Mouse (Mus musculus) G1E (cell line): ENCODE measurements around the gene Cbln3. TPM values are rescaled to one million over a fixed set of nuclear protein-coding genes. Genes with fewer than 3 reads are reported as not detected.

ENCODE experiments used
- ATAC-seq: 2 replicates; pipeline ENCODE4 v1.8.0; 2016; ENCODE audit warnings: mild to moderate bottlenecking; ENCODE audit not compliant: insufficient number of reproducible peaks, poor library complexity, low FRiP score, severe bottlenecking; ENCODE audit errors: extremely low read depth
- DNase-seq: peaks from one replicate; pipeline ENCODE4 v3.0.0; 2012; ENCODE audit warnings: low spot score
- H3K27me3 ChIP-seq: 2 replicates; pipeline ENCODE4 v1.6.1; 2012; ENCODE audit warnings: mild to moderate bottlenecking, low read length, inconsistent platforms; ENCODE audit not compliant: insufficient read depth
- H3K36me3 ChIP-seq: replicated peaks from 2 replicates; pipeline ENCODE3; 2012; ENCODE audit warnings: mild to moderate bottlenecking, inconsistent platforms
- H3K4me1 ChIP-seq: 2 replicates; pipeline ENCODE4 v1.6.1; 2012; ENCODE audit warnings: low read depth, low read length, inconsistent platforms, mixed read lengths; ENCODE audit not compliant: insufficient read depth
- H3K4me3 ChIP-seq: 2 replicates; pipeline ENCODE4 v1.5.1; 2012; ENCODE audit warnings: low read depth, mild to moderate bottlenecking, inconsistent platforms, low read length, moderate library complexity, mixed read lengths
- H3K9me3 ChIP-seq: replicated peaks from 2 replicates; pipeline ENCODE4 v1.6.1; 2012; ENCODE audit warnings: inconsistent platforms
- CTCF ChIP-seq: IDR thresholded peaks from 2 replicates; pipeline ENCODE4 v1.5.1; 2012; ENCODE audit warnings: low read depth, low read length, inconsistent platforms, mixed read lengths
- GATA1 ChIP-seq: IDR thresholded peaks from 2 replicates; pipeline ENCODE4 v1.6.1; 2012; ENCODE audit warnings: borderline replicate concordance, low read length, inconsistent platforms, mixed read lengths
- GATA2 ChIP-seq: IDR thresholded peaks from 2 replicates; pipeline ENCODE4 v1.6.1; 2012; ENCODE audit warnings: low read depth, low read length, inconsistent platforms, borderline replicate concordance
- POLR2AphosphoS5 ChIP-seq: IDR thresholded peaks from 2 replicates; pipeline ENCODE4 v1.6.1; 2012; ENCODE audit warnings: low read depth, low read length, inconsistent platforms; ENCODE audit not compliant: insufficient replicate concordance
- TAL1 ChIP-seq: conservative IDR thresholded peaks from 2 replicates; pipeline ENCODE4 v1.6.1; 2012; ENCODE audit warnings: low read depth, low read length, inconsistent platforms, mixed read lengths
- polyA plus RNA-seq: library from polyadenylated mRNA; stranded (reverse); fragments of >175 nt; gene quantifications from 2 replicates; pipeline ENCODE4 v1.2.3, GENCODE M21; 2012
- total RNA-seq, 2 experiments: library from RNA; stranded (forward) in 1 of 2; stranded (reverse) in 1 of 2; fragments of 200-1000 nt in 1 of 2; fragments of >200 nt in 1 of 2; fragmentation: Nextera tagmentation in 1 of 2; gene quantifications; 2 replicates each; pipeline ENCODE4 v1.2.3; 2014 to 2017

The Cbln3 gene
- total and polyA plus RNA-seq, 3 experiments: 0.35 to 0.66 (median 0.53) TPM

DNA sequence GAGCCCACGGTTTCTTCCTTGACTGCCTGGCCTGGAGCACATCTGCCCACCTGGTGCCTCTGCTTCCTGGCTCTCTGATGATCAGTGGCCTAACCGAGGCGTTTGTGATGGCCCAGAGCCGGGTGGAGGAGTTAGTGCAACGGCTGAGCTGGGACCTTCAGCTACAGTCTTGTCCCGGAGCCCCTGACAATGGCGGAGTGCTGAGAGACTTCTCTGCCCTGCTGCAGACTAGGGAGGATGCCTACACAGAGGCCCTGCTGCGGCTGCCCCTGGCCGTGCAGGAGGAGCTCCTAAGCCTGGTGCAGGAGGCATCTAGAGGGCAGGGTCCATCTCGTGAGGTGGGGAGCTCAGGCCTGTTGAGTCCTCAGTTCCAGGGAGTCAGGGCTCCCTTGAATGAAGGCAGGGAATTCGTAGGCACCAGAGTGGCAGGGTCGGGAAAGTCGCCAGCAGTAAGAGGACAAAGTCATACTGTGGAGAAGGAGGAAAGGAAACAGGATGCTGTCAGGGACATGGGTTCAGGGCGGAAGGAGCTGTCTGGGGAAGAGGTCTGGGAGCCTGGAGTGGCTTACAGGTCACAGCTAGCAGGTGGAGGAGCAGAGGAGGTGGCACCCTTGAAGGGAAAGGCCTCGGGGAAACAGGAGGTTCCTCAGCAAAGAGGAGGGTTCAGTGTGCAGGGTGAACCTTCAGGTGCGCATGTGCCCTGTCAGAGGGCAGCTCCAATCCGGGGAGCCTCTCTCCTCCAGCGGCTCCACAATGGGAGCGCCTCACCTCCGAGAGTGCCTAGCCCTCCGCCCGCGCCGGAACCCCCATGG, 2.6 kb upstream of the Cbln3 start:
- Histone ChIP-seq H3K4me3 (peak overlapping the region; percentile 75; the same call in 1 of the 2 replicates), H3K36me3 (peaks cover 62% of the 10 kb centered on the region), H3K4me1 (peaks cover 68% of the 10 kb centered on the region), H3K27me3 (peaks cover 2% of the 10 kb centered on the region; the same call in 1 of the 2 replicates), H3K9me3 (no peaks in the 10 kb centered on the region)
- TF ChIP-seq GATA2 (no peak), GATA1 (no peak), POLR2AphosphoS5 (no peak), TAL1 (no peak), CTCF (no peak)
- DNase-seq (no peak), ATAC-seq (no peak)

GRCm38 (mm10) chr14:55885791-55886271, 1.6 kb upstream of the Cbln3 start:
- DNase-seq (peak; percentile 76), ATAC-seq (0 out of 2 replicates have a peak, but pooled peaks have one; percentile 36)
- Histone ChIP-seq H3K9me3 (no peaks in the 10 kb centered on the region), H3K4me1 (peaks cover 72% of the 10 kb centered on the region), H3K36me3 (peaks cover 52% of the 10 kb centered on the region), H3K27me3 (peaks cover 2% of the 10 kb centered on the region; the same call in 1 of the 2 replicates), H3K4me3 (peak overlapping the region; percentile 75)
- TF ChIP-seq CTCF (no peak), GATA1 (no peak), TAL1 (no peak)

GRCm38 (mm10) chr14:55885114-55885790, 1.1 kb upstream of the Cbln3 start:
- peak; percentile 33 for DNase-seq
- Histone ChIP-seq H3K4me3 (peak overlapping the region; percentile 75), H3K36me3 (peaks cover 47% of the 10 kb centered on the region), H3K4me1 (peaks cover 71% of the 10 kb centered on the region), H3K9me3 (no peaks in the 10 kb centered on the region), H3K27me3 (peaks cover 2% of the 10 kb centered on the region; the same call in 1 of the 2 replicates)
- no peak for ATAC-seq
- TF ChIP-seq GATA1 (no peak), POLR2AphosphoS5 (no peak), TAL1 (no peak), GATA2 (no peak)

DNA sequence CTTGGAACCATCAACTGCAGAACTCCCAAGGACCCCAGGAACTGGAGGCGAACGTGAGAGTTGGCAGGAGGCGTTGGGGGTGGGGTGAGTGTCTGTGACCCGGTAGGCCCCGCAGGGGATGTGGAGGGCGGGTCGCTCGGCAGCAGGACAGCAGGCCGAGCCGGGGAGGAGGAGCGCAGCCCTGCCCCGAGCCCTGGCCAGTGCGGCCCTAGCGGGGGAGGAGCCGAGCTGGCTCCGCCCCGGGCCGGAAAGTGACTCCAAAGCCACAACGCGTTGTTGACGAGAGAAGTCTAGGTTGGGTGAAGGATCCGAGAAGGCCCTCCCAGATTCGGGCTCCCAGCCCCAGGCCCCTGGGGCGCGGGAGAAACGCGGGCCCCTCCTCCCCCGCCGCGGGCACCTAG, 521 bp upstream of the Cbln3 start, which contains the start of gene Khnyn:
TSS of gene Khnyn (plus strand) at position 235 of the 401 bp plus-strand sequence.
- ATAC-seq (peak; percentile 82), DNase-seq (peak; percentile 97)
- H3K27me3 ChIP-seq: peaks cover 2% of the 10 kb centered on the region; the same call in 1 of the 2 replicates
- peak within 1 kb of the TSS; percentile 75 for H3K4me3 ChIP-seq
- peaks cover 41% of the 10 kb centered on the region for H3K36me3 ChIP-seq
- H3K9me3 ChIP-seq: no peaks in the 10 kb centered on the region
- TF ChIP-seq CTCF (no peak), POLR2AphosphoS5 (no peak), GATA1 (no peak), GATA2 (no peak), TAL1 (no peak)
- peaks cover 73% of the 10 kb centered on the region for H3K4me1 ChIP-seq

GRCm38 (mm10) chr14:55883663-55884062, 529 bp downstream of the Cbln3 start:
- Histone ChIP-seq H3K36me3 (peaks cover 31% of the 10 kb centered on the region), H3K4me3 (peak overlapping the region; percentile 75; the same call in 1 of the 2 replicates), H3K9me3 (no peaks in the 10 kb centered on the region), H3K4me1 (peaks cover 73% of the 10 kb centered on the region), H3K27me3 (peaks cover 2% of the 10 kb centered on the region; the same call in 1 of the 2 replicates)
- no peak for DNase-seq
- no peak for ATAC-seq
- TF ChIP-seq GATA1 (no peak), TAL1 (no peak), GATA2 (no peak), CTCF (no peak), POLR2AphosphoS5 (no peak)

GRCm38 (mm10) chr14:55883149-55883661, 987 bp downstream of the Cbln3 start:
- peaks cover 76% of the 10 kb centered on the region for H3K4me1 ChIP-seq
- peaks cover 27% of the 10 kb centered on the region for H3K36me3 ChIP-seq
- H3K27me3 ChIP-seq: peaks cover 2% of the 10 kb centered on the region; the same call in 1 of the 2 replicates
- ATAC-seq (no peak), DNase-seq (no peak)
- H3K4me3 ChIP-seq: no peak overlapping the region
- H3K9me3 ChIP-seq: no peaks in the 10 kb centered on the region
- TF ChIP-seq CTCF (no peak), GATA2 (no peak), GATA1 (no peak), TAL1 (no peak), POLR2AphosphoS5 (no peak)
